Mouse (Mus musculus): ENCODE data around the gene Ltb4r2.

Gene Ltb4r2

GRCm38 (mm10) chr14:55781310-55781709 is 20.1 kb downstream of the Ltb4r2 start:
- peak; percentile 67 to 75 for DNase-seq (ENCODE audit: low spot score in 2 of 2)

- DNase-seq (ENCODE audit: low spot score in 2 of 2) = peak in 1 of 2 experiments; percentile 4
Measured at GRCm38 (mm10) chr14:55782361-55782960, 21.2 kb downstream of the Ltb4r2 start.

- peak; percentile 85 to 89 for DNase-seq (ENCODE audit: low spot score in 2 of 2)
Measured at GRCm38 (mm10) chr14:55783171-55783957, 22.1 kb downstream of the Ltb4r2 start.

GRCm38 (mm10) chr14:55783958-55784235 is 22.7 kb downstream of the Ltb4r2 start, which contains the start of gene Adcy4:
Adcy4 (minus strand) TSS chr14:55784095.
- peak; percentile 45 to 65 for DNase-seq (ENCODE audit: low spot score in 2 of 2)

- peak; percentile 0 for DNase-seq (ENCODE audit: low spot score in 2 of 2)
Measured at GRCm38 (mm10) chr14:55785195-55785594, 24.0 kb downstream of the Ltb4r2 start.

GRCm38 (mm10) chr14:55787731-55788130 is 26.5 kb downstream of the Ltb4r2 start:
- peak in 1 of 2 experiments; percentile 0 for DNase-seq (ENCODE audit: low spot score in 2 of 2)

- peak; percentile 62 to 63 for DNase-seq (ENCODE audit: low spot score in 2 of 2)
Measured at GRCm38 (mm10) chr14:55788256-55789050, 27.2 kb downstream of the Ltb4r2 start, which contains the start of gene Ripk3. Ripk3 (minus strand) TSS chr14:55788865.

GRCm38 (mm10) chr14:55793461-55793860 is 32.2 kb downstream of the Ltb4r2 start:
- DNase-seq (ENCODE audit: low spot score in 2 of 2) = no peak

GRCm38 (mm10) chr14:55793946-55794345 is 32.7 kb downstream of the Ltb4r2 start:
- DNase-seq (ENCODE audit: low spot score in 2 of 2) = peak in 1 of 2 experiments; percentile 22

- DNase-seq (ENCODE audit: low spot score in 2 of 2) = peak; percentile 75 to 76
Measured at GRCm38 (mm10) chr14:55795380-55796163, 34.3 kb downstream of the Ltb4r2 start.

All from heart, adult 9 months (tissue).